Mouse (Mus musculus) gonadal fat pad, adult 2 months (tissue): Measurements from ENCODE around the gene Mmp24. TPM values are rescaled to one million over a fixed set of nuclear protein-coding genes. Genes with fewer than 3 reads are reported as not detected.

Experiments
- DNase-seq: peaks from one replicate; pipeline ENCODE4 v3.0.0-alpha.2; 2012; ENCODE audit warnings: low read depth
- polyA plus RNA-seq: library from polyadenylated mRNA; depleted of rRNA; stranded (reverse); fragments of >200 nt; gene quantifications from 2 replicates; pipeline ENCODE4 v1.2.3, GENCODE M21; 2012

Gene Mmp24
- polyA plus RNA-seq, 1 experiment = 0.09 TPM

DNA sequence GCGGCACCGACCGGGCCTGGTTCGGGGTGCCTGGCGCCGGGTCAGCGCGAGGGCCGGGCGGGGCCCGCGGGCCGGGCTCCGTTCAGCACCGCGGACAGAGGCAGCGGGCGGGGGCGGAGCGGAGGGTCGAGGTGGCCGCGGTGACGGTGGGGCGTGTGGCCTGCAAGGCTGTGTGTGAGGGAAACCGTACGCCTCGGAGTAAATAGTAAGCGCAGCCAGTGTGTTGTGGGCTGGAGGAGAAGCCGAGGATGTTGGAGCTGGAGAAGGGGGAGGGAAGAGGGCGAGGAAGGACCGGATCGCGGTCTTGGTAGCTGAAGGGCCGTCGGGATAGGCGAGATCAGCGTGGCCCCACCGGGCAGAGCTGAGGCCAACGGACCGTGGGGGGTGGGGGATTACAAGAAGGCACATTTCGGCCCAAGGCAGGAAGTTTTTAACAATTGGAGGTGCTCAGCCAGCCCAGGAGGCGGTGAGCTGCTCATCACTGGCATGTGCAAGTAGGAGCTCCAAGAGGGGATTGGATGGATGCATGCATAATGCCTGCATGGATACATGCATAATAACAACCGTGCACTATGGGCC is 632 bp downstream of the Mmp24 start:
- DNase-seq = no peak

GRCm38 (mm10) chr2:155776824-155777687 is 1.9 kb downstream of the Mmp24 start:
- no peak for DNase-seq

DNA sequence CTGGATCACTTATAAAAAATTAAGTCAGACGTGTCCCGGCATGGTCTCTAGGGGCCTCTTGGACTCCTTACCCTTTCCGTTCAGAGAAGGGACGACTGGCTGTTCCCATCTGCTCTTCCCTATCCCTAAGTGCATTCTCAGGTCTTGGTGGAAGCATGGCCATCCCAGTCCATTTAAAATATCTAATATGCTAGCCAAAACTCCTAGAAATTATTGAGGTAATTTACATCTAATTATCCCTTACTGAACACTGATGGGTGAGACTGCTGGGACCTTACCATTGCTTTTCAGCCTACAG is 2.5 kb downstream of the Mmp24 start:
- DNase-seq = no peak

GRCm38 (mm10) chr2:155778004-155778403 is 2.9 kb downstream of the Mmp24 start:
- DNase-seq = no peak

- no peak for DNase-seq
Observed at GRCm38 (mm10) chr2:155779066-155779465, 3.9 kb downstream of the Mmp24 start.

DNA sequence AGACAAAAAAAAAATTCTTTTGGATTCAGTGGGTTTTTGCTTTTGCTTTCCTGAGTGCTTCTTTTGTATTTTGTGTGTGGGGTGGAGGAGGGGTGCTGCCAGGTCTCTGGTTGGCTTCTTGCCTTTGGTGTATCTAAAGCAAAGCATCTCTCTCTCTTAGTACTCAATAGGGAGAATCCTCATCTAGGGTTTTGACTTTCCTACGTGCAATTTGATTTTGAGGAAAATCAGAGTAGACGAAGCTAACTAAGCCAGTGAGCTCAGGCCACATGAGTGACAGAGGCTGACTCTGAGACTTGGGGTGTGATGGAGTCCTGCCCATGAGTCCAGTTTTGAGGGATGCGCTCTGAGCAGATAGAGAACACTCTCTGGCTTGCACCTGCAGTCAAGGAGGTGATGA is 4.4 kb downstream of the Mmp24 start:
- DNase-seq = no peak

- DNase-seq = no peak
Observed at GRCm38 (mm10) chr2:155784534-155784933, 9.4 kb downstream of the Mmp24 start.

- DNase-seq = no peak
Observed at GRCm38 (mm10) chr2:155786905-155787304, 11.8 kb downstream of the Mmp24 start.

GRCm38 (mm10) chr2:155787949-155788931 is 13.1 kb downstream of the Mmp24 start:
- no peak for DNase-seq

DNA sequence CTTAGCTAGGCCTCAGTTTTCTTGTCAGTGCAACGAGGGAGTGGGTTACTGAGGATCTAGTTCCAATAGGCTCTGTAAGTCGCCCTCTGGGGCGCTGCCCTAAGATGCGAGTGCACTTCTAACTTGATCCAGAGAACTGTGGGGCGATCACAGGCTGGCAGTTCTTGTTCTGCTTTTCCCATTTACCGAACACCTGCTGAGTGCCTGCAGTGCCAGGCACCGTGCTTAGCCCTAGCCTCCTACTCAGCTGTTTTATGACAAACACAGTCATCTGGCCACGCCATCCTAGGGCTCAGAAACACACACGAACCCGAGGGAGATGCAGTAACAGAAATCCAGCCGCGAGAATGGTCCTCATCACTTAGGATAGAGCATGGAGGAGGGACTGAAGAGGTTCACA is 17.8 kb downstream of the Mmp24 start:
- DNase-seq = no peak

GRCm38 (mm10) chr2:155794674-155795445 is 19.7 kb downstream of the Mmp24 start:
- DNase-seq = no peak

GRCm38 (mm10) chr2:155798613-155799012 is 23.5 kb downstream of the Mmp24 start:
- no peak for DNase-seq

DNA sequence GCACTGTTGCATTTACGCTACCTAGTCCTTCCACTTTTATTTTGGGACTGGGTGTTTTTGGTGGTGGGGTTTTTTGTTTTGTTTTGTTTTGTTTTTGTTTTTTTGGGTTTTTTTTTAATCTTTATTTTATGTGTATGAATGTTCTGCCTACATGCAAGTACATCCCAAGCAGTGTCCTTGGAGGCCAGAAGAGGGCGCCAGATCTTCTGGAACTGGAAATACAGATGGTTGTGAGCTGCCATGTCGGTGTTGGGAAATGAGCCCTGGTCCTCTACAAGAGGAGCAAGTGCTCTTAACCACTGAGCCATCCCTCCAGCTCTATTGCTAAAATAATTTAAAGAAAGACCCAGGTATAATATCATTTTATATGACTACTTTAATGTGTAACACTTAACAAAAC is 27.6 kb downstream of the Mmp24 start:
- no peak for DNase-seq

GRCm38 (mm10) chr2:155804053-155804452 is 28.9 kb downstream of the Mmp24 start:
- no peak for DNase-seq

DNA sequence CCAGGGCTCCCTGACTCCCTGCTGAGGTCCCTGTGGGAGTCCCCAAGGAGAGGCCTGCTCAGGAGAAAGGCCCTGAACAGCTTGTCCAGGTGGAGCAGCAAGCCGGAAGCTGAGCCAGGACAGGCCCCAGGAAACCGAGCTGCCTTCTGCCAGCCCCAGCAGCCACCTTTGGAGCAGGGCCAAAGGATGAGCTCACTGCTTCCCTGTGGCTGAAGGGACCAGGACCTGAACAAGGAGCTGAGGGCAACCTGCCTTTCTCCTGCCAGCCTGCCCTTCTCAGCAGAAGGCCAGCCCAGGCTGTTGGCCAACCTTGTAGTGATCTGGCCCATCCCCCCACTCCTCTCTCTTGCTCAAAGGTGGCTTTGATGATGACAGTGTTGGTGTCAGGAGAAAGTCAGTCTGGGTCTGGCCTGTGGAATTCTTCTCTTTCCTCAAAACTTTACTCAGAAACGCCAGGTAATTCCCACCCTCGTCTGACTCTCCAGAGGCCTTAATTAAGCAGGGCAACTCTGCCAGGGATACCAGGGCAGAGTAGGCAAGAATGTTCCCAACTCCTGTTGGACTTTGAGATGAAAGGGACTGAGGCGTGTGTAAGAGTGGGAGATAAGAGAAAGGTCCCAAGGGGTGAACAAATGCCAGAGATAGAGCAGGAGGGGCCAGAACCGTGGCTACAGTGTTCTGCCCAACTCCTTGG is 30.2 kb downstream of the Mmp24 start:
- DNase-seq = no peak

DNA sequence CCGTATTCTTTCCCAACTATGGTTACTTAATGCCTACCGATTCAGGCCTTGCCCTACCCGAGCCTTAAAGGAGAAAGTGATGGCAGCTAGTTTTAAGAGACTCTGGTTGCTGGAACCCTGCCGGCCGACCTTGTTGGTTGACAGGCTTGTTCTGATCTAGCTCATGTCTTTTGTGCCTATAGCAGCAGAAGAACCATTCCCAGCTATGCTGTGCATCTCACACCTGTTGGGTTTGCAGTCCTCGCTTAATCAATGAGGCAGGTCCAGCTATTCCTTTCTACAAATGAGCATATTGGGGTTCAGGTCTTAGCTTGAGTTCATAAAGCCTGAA is 30.7 kb downstream of the Mmp24 start:
- no peak for DNase-seq

GRCm38 (mm10) chr2:155806548-155806947 is 31.4 kb downstream of the Mmp24 start:
- DNase-seq = no peak

DNA sequence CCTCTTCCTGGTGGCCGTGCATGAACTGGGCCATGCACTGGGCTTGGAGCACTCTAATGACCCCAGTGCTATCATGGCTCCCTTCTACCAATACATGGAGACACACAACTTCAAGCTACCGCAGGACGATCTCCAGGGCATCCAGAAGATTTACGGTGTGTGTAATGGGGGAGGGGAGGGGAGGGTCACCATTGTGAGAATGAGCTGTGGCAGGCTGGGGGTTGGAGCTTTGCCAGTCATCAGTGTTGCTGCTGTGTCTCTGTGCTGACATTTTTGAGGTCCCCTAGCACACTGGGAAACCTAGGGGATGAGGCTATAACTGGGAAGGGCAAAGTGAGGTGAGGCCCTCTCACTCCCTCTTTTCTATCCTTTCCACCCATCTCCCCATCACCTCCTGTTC is 32.3 kb downstream of the Mmp24 start:
- no peak for DNase-seq

DNA sequence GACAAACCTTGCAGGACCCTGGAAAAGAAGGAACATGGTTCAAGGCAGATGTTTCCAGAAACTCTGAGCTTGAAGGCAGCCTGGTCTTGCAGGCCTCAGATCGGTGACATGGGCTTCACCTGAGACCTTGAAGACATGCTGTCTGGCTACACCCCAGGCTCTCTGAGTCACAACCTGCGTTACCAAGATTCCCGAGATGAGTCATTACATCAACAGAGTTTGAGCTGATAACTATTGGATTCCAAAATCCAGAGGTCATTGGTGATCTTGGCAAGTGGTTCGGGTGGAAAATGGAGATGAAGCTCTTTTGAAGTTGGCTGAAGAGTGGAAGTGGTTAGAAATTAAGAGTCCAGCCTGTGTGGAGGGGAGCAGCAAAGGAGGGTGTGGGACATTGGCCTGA is 34.5 kb downstream of the Mmp24 start:
- DNase-seq = no peak

DNA sequence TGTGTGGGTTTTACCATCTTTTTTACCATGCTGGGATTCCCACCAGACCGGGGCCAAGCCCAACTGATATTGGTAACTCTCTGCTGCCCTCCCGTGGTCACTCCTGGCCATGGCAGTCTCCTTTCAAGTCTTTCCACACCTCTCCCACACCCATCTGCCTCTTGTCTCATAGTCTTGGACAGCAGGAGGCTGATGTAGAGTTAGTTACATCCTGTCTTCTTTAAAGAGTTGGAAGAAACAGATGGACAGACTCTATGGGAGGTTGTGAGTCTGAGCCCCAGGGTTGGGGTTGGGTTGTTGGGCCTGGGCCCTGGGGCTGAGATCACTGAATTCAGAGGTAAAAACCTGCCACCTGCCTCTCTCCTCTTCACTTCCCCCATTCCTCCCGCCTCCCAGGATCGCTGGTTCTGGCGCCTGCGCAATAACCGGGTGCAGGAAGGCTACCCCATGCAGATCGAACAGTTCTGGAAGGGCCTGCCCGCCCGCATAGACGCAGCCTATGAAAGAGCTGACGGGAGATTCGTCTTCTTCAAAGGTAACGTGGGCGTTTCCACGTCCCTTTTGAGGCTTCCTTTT is 36.8 kb downstream of the Mmp24 start:
- DNase-seq = no peak

GRCm38 (mm10) chr2:155812637-155813036 is 37.5 kb downstream of the Mmp24 start:
- no peak for DNase-seq
